Mouse (Mus musculus) embryonic fibroblast, embryonic 13.5 days (primary cell): Measurements from ENCODE around the gene Phip. TPM values are rescaled to one million over a fixed set of nuclear protein-coding genes. Genes with fewer than 3 reads are reported as not detected.

Experiments used
- H3K27ac ChIP-seq: 2 replicates; pipeline ENCODE4 v1.5.1; 2012; ENCODE audit warnings: low read length, control low read depth, inconsistent platforms; ENCODE audit not compliant: insufficient read depth
- H3K4me1 ChIP-seq: 2 replicates; pipeline ENCODE4 v1.6.1; 2011; ENCODE audit warnings: low read length; ENCODE audit not compliant: control insufficient read depth, insufficient read depth
- H3K4me3 ChIP-seq: 2 replicates; pipeline ENCODE4 v1.5.1; 2011; ENCODE audit warnings: mild to moderate bottlenecking, control low read depth, low read length; ENCODE audit not compliant: insufficient read depth
- CTCF ChIP-seq: IDR thresholded peaks from 2 replicates; pipeline ENCODE4 v1.5.1; 2011; ENCODE audit warnings: mild to moderate bottlenecking, control low read depth, low read length, moderate library complexity, borderline replicate concordance; ENCODE audit not compliant: insufficient read depth
- POLR2A ChIP-seq: IDR thresholded peaks from 2 replicates; pipeline ENCODE4 v1.6.1; 2011; ENCODE audit warnings: low read depth, mild to moderate bottlenecking, control low read depth, low read length, moderate library complexity
- polyA plus RNA-seq: library from polyadenylated mRNA; stranded (reverse); fragments of >200 nt; gene quantifications from 2 replicates; pipeline ENCODE4 v1.2.4, GENCODE M21; 2011; ENCODE audit warnings: low read depth; ENCODE audit not compliant: missing spikeins, insufficient read length

Phip gene
- polyA plus RNA-seq, 1 experiment: 66.6 TPM

GRCm38 (mm10) chr9:82835921-82836320 is 139.4 kb downstream of the Phip start:
- Histone ChIP-seq H3K4me1 (no peaks in the 10 kb centered on the region), H3K27ac (no peak overlapping the region), H3K4me3 (no peak overlapping the region)
- TF ChIP-seq CTCF (no peak), POLR2A (no peak)

GRCm38 (mm10) chr9:82831891-82832290 is 143.4 kb downstream of the Phip start:
- Histone ChIP-seq H3K4me1 (no peaks in the 10 kb centered on the region; the same call in 1 of the 2 replicates), H3K27ac (0 out of 2 replicates have a peak overlapping the region, but pooled peaks have one; percentile 25), H3K4me3 (no peak overlapping the region)
- TF ChIP-seq POLR2A (no peak), CTCF (no peak)

DNA sequence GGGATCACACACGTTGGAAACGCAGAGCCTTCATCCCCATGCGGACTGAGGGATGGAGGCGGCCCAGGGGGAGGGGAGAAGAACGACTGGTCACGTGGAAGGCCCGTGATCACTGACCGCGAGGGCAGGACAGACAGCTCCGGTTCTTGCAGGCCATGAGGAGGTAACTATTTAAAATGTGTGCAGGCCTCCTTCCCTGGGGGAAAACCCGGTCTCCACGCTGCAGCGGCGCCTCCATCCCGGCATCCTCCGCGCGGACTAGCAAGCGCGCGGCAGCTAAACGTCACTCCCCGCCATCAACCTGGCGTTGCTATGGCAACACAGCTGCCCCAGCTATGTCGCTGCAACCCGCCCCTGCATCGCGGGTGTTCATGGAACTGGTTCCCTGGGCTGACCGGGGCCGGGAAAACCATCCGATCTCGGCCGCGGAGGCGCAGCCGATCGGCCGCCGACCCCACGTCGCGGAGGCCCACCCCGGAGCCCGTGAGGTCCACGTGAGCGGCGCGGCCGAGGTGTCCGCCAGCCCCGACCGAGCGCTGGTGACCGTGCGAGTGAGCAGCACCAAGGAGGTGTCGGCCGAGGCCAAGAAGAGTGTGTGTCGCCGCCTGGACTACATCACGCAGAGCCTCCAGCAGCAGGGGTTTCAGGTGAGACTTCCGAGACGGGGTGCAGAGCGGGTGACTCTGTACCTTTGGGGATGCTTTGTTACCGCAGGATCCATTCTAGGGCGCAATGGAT is 145.5 kb downstream of the Phip start:
- no peaks in the 10 kb centered on the region; the same call in 1 of the 2 replicates for H3K4me1 ChIP-seq
- TF ChIP-seq CTCF (no peak), POLR2A (peak; percentile 67)
- H3K27ac ChIP-seq: peak overlapping the region; percentile 68
- peak overlapping the region; percentile 81 for H3K4me3 ChIP-seq

GRCm38 (mm10) chr9:82829007-82829689 is 146.2 kb downstream of the Phip start, which contains the start of gene Irak1bp1:
TSS of gene Irak1bp1 (plus strand) at chr9:82829540.
- Histone ChIP-seq H3K4me1 (no peaks in the 10 kb centered on the region; the same call in 1 of the 2 replicates), H3K27ac (peak within 1 kb of the TSS; percentile 68), H3K4me3 (peak within 1 kb of the TSS; percentile 81)
- TF ChIP-seq POLR2A (no peak), CTCF (no peak)

GRCm38 (mm10) chr9:82826426-82826825 is 148.9 kb downstream of the Phip start:
- H3K4me1 ChIP-seq: no peaks in the 10 kb centered on the region; the same call in 1 of the 2 replicates
- no peak overlapping the region for H3K27ac ChIP-seq
- H3K4me3 ChIP-seq: no peak overlapping the region
- no peak for TF ChIP-seq POLR2A
- TF ChIP-seq CTCF: no peak

Other genes starting within 250 kb of the Phip start
- gene Irak1bp1, start 146.0 kb downstream of the Phip start, polyA plus RNA-seq: 10.9 and 13.1 TPM in 2 replicates
- gene Hmgn3, start 171.2 kb upstream of the Phip start, polyA plus RNA-seq: 67.2 and 95.4 TPM in 2 replicates